Mouse (Mus musculus) kidney, adult 2 months (tissue): ENCODE measurements around the gene Ttc30a1.

Source experiments
- CTCF ChIP-seq: fragments of 200-500 bp; conservative IDR thresholded peaks from 2 replicates; pipeline ENCODE4 v1.5.1; 2011; ENCODE audit warnings: low read depth, mild to moderate bottlenecking, control low read depth, low read length, moderate library complexity, mixed read lengths; ENCODE audit not compliant: insufficient read depth, insufficient read length
- POLR2A ChIP-seq: fragments of 200-500 bp; IDR thresholded peaks from one replicate; pipeline ENCODE4 v1.6.1; 2011; ENCODE audit warnings: low read depth, low read length, control low read depth

GRCm38 (mm10) chr2:75929786-75930444, 51.9 kb downstream of the Ttc30a1 start:
- TF ChIP-seq POLR2A: no peak
- TF ChIP-seq CTCF: no peak
